Mouse (Mus musculus) thymus, postnatal 10 days (tissue): Measurements from ENCODE around the gene Pask.

Experiments used
- DNase-seq, 2 experiments: peaks; one replicate each; pipeline ENCODE4 v3.0.0; 2021; ENCODE audit warnings: low spot score in 2 of 2

The Pask gene

DNA sequence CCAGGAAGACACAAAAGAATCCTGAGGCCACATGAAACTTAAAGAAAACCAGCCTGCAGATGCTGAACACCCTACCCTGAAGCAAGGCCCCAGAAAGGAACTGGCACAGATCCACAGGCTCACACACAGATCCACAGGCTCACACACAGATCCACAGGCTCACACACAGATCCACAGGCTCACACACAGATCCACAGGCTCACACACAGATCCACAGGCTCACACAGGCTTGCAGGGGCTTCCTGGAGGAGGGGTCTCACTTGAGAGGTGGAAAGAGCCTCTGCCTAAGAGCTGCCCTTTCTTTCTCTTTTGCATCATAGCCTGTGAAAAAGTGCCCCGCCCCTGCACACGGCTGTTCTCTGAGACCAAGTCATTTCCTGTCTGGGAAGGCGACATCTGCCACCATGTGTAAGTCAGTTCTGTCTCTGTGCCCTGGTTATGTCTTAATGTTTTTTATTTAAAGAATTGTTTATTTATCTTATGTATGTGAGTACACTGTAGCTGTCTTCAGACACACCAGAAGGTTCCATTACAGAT, 53.5 kb downstream of the Pask start:
- DNase-seq = no peak

DNA sequence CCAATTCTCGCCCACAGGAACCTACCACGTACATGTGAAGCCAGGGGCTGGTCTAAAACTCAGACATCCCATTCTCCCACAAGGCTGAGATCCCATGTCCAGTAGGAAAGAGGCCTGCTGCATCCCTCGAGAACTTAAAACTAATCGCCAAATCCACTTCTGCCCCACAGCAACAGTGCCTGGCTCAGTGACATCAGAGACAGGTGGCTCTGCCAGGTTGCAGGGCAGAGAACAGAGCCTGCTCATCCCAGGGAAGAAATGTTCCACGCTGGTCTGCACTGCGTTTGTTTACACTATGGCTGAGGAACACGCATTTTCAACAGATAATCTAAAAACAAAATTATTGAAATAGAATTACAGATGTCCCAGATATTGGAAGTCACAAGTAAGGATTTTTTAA, 66.2 kb downstream of the Pask start:
- no peak for DNase-seq

DNA sequence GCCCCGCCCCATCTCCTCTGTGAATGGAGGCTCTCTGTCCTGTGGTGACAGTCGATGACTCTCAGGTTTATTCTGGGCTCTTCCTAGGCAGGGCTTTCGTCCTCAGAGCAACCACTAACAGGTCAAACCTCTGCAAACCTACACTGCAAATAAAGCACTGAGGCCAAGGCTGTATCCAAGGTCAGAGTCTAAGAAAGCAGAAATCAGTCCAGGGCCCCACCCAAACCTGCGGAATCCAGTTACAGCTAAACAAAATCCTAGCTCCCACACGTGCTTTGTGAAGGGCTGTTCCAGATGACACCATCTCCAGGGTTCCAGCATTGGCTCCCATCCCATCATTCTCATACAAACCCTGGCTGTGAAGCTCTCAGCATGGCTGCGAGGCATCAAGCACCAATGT, 67.7 kb downstream of the Pask start:
- no peak for DNase-seq

DNA sequence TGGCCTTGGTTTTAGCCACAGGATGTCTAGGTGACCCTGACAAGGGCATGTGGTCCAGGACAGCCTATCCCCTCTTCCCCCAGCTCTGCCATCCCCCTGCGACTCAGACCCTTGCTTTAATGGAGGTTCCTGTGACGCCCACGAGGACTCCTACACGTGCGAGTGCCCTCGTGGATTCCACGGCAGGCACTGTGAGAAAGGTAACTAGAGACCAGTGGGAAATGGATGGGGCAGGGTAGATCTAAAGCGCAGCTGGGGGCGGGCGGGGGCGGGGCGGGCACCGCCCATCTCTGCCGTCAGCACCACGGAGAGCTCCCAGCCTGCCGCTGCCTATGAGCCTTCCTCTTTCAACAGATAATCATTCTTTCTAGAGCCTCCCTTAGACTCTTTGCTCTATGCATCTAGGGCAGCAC, 70.9 kb downstream of the Pask start:
- DNase-seq = peak in 1 of 2 experiments; percentile 70

DNA sequence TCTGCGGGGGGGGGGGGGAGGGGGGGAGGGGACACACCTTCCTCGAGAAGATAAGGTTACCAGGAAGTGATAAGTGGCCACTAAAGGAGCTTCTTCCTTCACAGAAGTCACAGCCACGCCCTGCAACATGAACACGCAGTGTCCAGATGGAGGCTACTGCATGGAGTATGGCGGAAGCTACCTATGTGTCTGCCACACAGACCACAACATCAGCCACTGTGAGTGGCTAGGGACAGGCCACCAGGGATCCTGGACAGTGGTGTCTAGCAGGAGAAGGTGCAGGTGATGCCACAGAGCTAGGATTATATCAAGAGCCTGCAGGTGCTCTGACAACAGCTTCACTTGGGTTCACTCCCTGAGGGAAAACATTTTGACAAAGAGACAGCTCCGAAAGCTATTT, 71.5 kb downstream of the Pask start:
- no peak for DNase-seq

DNA sequence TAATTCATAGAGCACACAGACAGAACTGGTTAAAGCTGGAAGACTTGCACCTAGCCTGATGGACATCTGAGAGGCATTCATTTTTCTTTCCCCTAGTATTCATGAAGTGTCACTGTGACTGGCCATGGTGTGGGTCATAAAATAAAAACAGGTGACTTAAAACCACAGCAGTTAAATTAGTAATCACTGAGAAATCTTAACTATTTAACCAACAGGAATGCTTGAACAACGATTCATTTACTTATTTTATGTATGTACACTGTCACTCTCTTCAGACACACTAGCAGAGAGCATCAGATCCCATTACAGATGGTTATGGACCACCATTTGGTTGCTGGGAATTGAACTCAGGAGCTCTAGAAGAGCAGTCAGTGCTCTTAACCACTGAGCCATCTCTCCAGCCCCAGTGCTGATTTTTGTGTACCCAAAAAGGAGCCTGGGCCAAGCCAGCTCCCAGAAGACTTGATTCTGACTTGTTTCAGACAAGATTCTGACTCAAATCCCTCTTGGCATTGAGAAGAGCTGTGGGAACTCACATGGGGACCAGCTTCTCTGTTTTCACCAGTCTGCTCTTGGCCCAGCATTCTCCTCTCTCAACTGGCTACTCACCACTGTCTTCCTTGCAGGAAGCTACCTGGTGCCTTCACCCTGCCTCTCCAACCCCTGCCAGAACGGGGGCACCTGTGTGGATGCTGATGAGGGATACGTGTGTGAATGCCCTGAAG, 72.6 kb downstream of the Pask start:
- DNase-seq = no peak

DNA sequence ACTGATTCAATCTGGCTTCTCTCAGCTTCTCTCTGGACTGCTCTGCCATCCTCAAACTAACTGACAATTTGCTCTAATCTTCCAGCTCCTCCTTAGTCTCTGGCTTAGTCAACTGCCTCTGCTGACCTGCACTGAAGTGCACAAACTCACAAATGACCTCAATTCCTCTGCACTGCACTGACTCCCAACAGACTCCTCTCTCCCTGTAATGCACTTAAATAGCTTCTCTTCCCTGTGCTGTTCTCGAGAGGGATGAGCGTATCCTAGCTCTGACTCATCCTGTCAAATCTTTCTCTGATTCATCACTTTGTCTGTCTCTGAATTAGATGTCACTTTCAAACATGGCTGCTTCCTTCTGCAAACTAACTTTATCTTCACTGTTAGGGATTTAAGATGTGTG, 75.0 kb downstream of the Pask start:
- no peak for DNase-seq

DNA sequence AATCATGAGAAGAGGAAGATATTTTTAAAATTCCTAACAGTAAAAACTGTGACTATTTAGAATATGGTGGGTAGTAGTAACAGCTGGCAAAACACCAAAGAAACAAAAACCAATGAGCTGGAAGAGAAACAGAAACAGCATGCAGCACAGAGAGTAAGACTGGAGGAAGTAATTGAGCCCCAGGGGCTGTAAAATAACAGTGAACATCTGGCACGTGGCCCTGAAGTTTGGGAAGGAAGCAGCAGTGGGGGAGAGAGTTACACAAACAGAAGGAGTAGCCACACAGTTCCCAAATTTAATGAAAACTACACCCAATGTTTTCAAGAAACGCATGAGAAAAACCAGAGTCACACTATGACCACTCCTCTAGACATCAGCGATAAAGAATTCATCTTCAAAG, 76.1 kb downstream of the Pask start:
- no peak for DNase-seq
